ENCODE assay signal across 23 mouse cellular contexts in genomic region chr5:111740384-111741275, GRCm38 (mm10). TPM values are rescaled to one million over a fixed set of nuclear protein-coding genes. Genes with fewer than 3 reads are reported as not detected.
A peak's percentile ranks its signal among the peaks of the same experiment; 100 is the strongest.
DNase-seq lines count a peak whose midpoint lies in the region; ATAC-seq lines count a peak whose summit lies in the region.
"Had no signal": no experiment of that assay in that cellular context is flagged by ENCODE, and none has a peak within 500 bp of the region (broad histone marks: within the 10 kb centered on the region; RNA-seq: fewer than 3 reads in every experiment).

No protein-coding gene starts in this region.

- peak overlapping the region; percentile 93 for H3K27ac ChIP-seq in forebrain, embryonic 13.5 days
- H3K27ac ChIP-seq in hindbrain, embryonic 14.5 days: peak overlapping the region; percentile 80
- peak overlapping the region; percentile 79 for H3K27ac ChIP-seq in midbrain, embryonic 15.5 days
- H3K27ac ChIP-seq: limb, embryonic 10.5 days; liver, embryonic 12.5 days; stomach, postnatal 0 days had no signal

- WGBS in forebrain, embryonic 13.5 days: 7% methylated on average over 16 of the region's 16 CpGs
- WGBS in hindbrain, embryonic 14.5 days: 14% methylated on average over 16 of the region's 16 CpGs
- WGBS in midbrain, embryonic 15.5 days: 15% methylated on average over 16 of the region's 16 CpGs

- H3K4me1 ChIP-seq in forebrain, embryonic 13.5 days: peaks cover 44% of the 10 kb centered on the region
- H3K4me1 ChIP-seq in hindbrain, embryonic 14.5 days (replicated peaks; ENCODE audit: control insufficient read depth, insufficient read depth, low read length): peaks cover 28% of the 10 kb centered on the region
- H3K4me1 ChIP-seq in midbrain, embryonic 15.5 days: peaks cover 33% of the 10 kb centered on the region
- H3K4me1 ChIP-seq: liver, embryonic 12.5 days had no signal

- no peaks in the 10 kb centered on the region for H3K9me3 ChIP-seq in forebrain, embryonic 13.5 days (replicated peaks)
- H3K9me3 ChIP-seq in hindbrain, embryonic 14.5 days (ENCODE audit: control insufficient read depth, low read length): no peaks in the 10 kb centered on the region
- no peaks in the 10 kb centered on the region for H3K9me3 ChIP-seq in midbrain, embryonic 15.5 days
- H3K9me3 ChIP-seq: limb, embryonic 10.5 days; liver, embryonic 12.5 days had no signal

- H3K4me2 ChIP-seq in forebrain, embryonic 13.5 days: peak overlapping the region; percentile 44
- H3K4me2 ChIP-seq in hindbrain, embryonic 14.5 days (replicated peaks): no peak overlapping the region
- no peak overlapping the region for H3K4me2 ChIP-seq in midbrain, embryonic 15.5 days
- H3K4me2 ChIP-seq: liver, embryonic 12.5 days had no signal

- peak; percentile 26 for DNase-seq in ES-CJ7 (ENCODE audit: low read depth, low spot score)
- no peak for DNase-seq in hindbrain, embryonic 14.5 days (ENCODE audit: low spot score)
- no peak for DNase-seq in left cerebral cortex, postnatal 25 days (ENCODE audit: low spot score in 2 of 2)
- no peak for DNase-seq in frontal cortex, postnatal 10 days (ENCODE audit: low spot score in 2 of 2)
- no peak for DNase-seq in heart, postnatal 10 days
- DNase-seq: B cell, adult 2 months; cerebellum, adult 11 months; cerebellum, postnatal 25 days; gastrocnemius, postnatal 14 days; heart, postnatal 36 days; kidney, adult 11 months; kidney, postnatal 4 days; layer of hippocampus, postnatal 36 days; thymus, postnatal 25 days had no signal

- 0 out of 2 replicates have a peak overlapping the region, but pooled peaks have one; percentile 17 for H3K9ac ChIP-seq in forebrain, embryonic 13.5 days
- no peak overlapping the region for H3K9ac ChIP-seq in hindbrain, embryonic 14.5 days
- no peak overlapping the region; the same call in 1 of the 2 replicates for H3K9ac ChIP-seq in midbrain, embryonic 15.5 days
- H3K9ac ChIP-seq: liver, embryonic 12.5 days had no signal

- H3K27me3 ChIP-seq in forebrain, embryonic 13.5 days: peaks cover 6% of the 10 kb centered on the region; the same call in 1 of the 2 replicates
- H3K27me3 ChIP-seq in hindbrain, embryonic 14.5 days (ENCODE audit: control insufficient read depth, insufficient read depth, low read length): no peaks in the 10 kb centered on the region
- H3K27me3 ChIP-seq in midbrain, embryonic 15.5 days (replicated peaks): no peaks in the 10 kb centered on the region

- intact Hi-C loops in left cerebral cortex, postnatal 25 days (cut with DNase I): no loop called here
- intact Hi-C loops in heart, postnatal 10 days (cut with DNase I): no loop called here

- H3K4me3 ChIP-seq in forebrain, embryonic 13.5 days: 0 out of 2 replicates have a peak overlapping the region, but pooled peaks have one; percentile 4
- H3K4me3 ChIP-seq in hindbrain, embryonic 14.5 days (replicated peaks; ENCODE audit: low read length): no peak overlapping the region
- H3K4me3 ChIP-seq in midbrain, embryonic 15.5 days: no peak overlapping the region
- H3K4me3 ChIP-seq: limb, embryonic 10.5 days; liver, embryonic 12.5 days had no signal

- H3K36me3 ChIP-seq in forebrain, embryonic 13.5 days (ENCODE audit: poor library complexity, severe bottlenecking): peaks cover 9% of the 10 kb centered on the region; the same call in 1 of the 2 replicates
- H3K36me3 ChIP-seq in hindbrain, embryonic 14.5 days (replicated peaks; ENCODE audit: control insufficient read depth, insufficient read depth): no peaks in the 10 kb centered on the region
- no peaks in the 10 kb centered on the region for H3K36me3 ChIP-seq in midbrain, embryonic 15.5 days (replicated peaks)
- H3K36me3 ChIP-seq: limb, embryonic 10.5 days; liver, embryonic 12.5 days had no signal

- peak; percentile 86 for ATAC-seq in forebrain, embryonic 13.5 days
- peak; percentile 62 for ATAC-seq in hindbrain, embryonic 14.5 days (ENCODE audit: low FRiP score)
- ATAC-seq in midbrain, embryonic 15.5 days (replicated peaks): peak; percentile 72
- ATAC-seq: liver, embryonic 12.5 days had no signal

RNA-seq across cellular contexts. Expression of gene Gm26897, which starts 6.9 kb away (rescaled TPM):
- polyA plus RNA-seq in forebrain, embryonic 13.5 days (2015; fragmentation: Nextera tagmentation; extraction: Ambion mirVana): not detected in 2 replicates
- not detected in 2 replicates for polyA plus RNA-seq in hindbrain, embryonic 14.5 days (2014; fragmentation: Nextera tagmentation; extraction: Ambion mirVana)
- polyA plus RNA-seq in midbrain, embryonic 15.5 days (2015; fragmentation: Nextera tagmentation; extraction: Ambion mirVana): not detected in 2 replicates
- total RNA-seq in left cerebral cortex, postnatal 25 days (2021): not detected
- total RNA-seq in heart, postnatal 10 days (2021): not detected
- total RNA-seq: adrenal gland, adult 18-20 months; gastrocnemius, postnatal 14 days; heart, postnatal 36 days; layer of hippocampus, postnatal 36 days; megakaryocyte-erythroid progenitor cell, adult 5-6 weeks had no signal
- polyA plus RNA-seq: embryonic facial prominence, embryonic 11.5 days; limb, embryonic 10.5 days; liver, embryonic 12.5 days; lung, embryonic 16.5 days; stomach, postnatal 0 days had no signal
